Mouse (Mus musculus) limb, embryonic 12.5 days (tissue): ENCODE results near the gene Six3. TPM values are rescaled to one million over a fixed set of nuclear protein-coding genes. Genes with fewer than 3 reads are reported as not detected.

Source experiments
- ATAC-seq: fragments of 200-750 bp; cut with Nextera tagmentation; 2 replicates; pipeline ENCODE4 v1.8.0; 2017; ENCODE audit warnings: low read depth, moderate TSS enrichment; ENCODE audit not compliant: insufficient number of reproducible peaks, insufficient read depth, low FRiP score, low TSS enrichment
- H3K27ac ChIP-seq: fragments of 300-500 bp; sonication (generic); 2 replicates; pipeline ENCODE4 v1.5.1; 2016; ENCODE audit warnings: mild to moderate bottlenecking, moderate library complexity
- H3K27me3 ChIP-seq: fragments of 300-500 bp; sonication (generic); 2 replicates; pipeline ENCODE4 v1.6.1; 2016; ENCODE audit warnings: mild to moderate bottlenecking, moderate library complexity
- H3K36me3 ChIP-seq: fragments of 300-500 bp; sonication (generic); 2 replicates; pipeline ENCODE4 v1.6.1; 2016; ENCODE audit warnings: mild to moderate bottlenecking, moderate library complexity
- H3K4me1 ChIP-seq: fragments of 300-500 bp; sonication (generic); replicated peaks from 2 replicates; pipeline ENCODE4 v1.6.1; 2016
- H3K4me2 ChIP-seq: fragments of 300-500 bp; sonication (generic); 2 replicates; pipeline ENCODE4 v1.6.1; 2016; ENCODE audit warnings: mild to moderate bottlenecking, moderate library complexity
- H3K4me3 ChIP-seq: fragments of 300-500 bp; sonication (generic); replicated peaks from 2 replicates; pipeline ENCODE4 v1.5.1; 2016; ENCODE audit warnings: mild to moderate bottlenecking
- H3K9ac ChIP-seq: fragments of 300-500 bp; sonication (generic); replicated peaks from 2 replicates; pipeline ENCODE4 v1.6.1; 2016; ENCODE audit warnings: mild to moderate bottlenecking, moderate library complexity
- H3K9me3 ChIP-seq: fragments of 300-500 bp; sonication (generic); 2 replicates; pipeline ENCODE4 v1.6.1; 2016; ENCODE audit warnings: mild to moderate bottlenecking, moderate library complexity
- WGBS: fragments of 180-500 bp; shearing (Covaris S2); methylation state at CpG from one replicate; pipeline ENCODE4 v1.1.7; 2016; 5-methylcytosine and 5-hydroxymethylcytosine counted together
- polyA plus RNA-seq: library from polyadenylated mRNA; unstranded; fragments of >200 nt; fragmentation: Nextera tagmentation; extraction: Ambion mirVana; gene quantifications from 2 replicates; pipeline ENCODE4 v1.2.1, GENCODE M21; 2016

Six3 gene
- polyA plus RNA-seq, 1 experiment from 2014 or later, result not detected

- Histone ChIP-seq H3K4me1 (peaks cover 26% of the 10 kb centered on the region), H3K27me3 (peaks cover 98% of the 10 kb centered on the region), H3K9me3 (no peaks in the 10 kb centered on the region), H3K27ac (no peak overlapping the region), H3K4me3 (no peak overlapping the region), H3K4me2 (no peak overlapping the region), H3K9ac (no peak overlapping the region), H3K36me3 (no peaks in the 10 kb centered on the region)
- under 1% methylated on average over 31 of the region's 31 CpGs for WGBS
- no peak for ATAC-seq
Measured at GRCm38 (mm10) chr17:85612526-85613265, 712 bp upstream of the Six3 start.

DNA sequence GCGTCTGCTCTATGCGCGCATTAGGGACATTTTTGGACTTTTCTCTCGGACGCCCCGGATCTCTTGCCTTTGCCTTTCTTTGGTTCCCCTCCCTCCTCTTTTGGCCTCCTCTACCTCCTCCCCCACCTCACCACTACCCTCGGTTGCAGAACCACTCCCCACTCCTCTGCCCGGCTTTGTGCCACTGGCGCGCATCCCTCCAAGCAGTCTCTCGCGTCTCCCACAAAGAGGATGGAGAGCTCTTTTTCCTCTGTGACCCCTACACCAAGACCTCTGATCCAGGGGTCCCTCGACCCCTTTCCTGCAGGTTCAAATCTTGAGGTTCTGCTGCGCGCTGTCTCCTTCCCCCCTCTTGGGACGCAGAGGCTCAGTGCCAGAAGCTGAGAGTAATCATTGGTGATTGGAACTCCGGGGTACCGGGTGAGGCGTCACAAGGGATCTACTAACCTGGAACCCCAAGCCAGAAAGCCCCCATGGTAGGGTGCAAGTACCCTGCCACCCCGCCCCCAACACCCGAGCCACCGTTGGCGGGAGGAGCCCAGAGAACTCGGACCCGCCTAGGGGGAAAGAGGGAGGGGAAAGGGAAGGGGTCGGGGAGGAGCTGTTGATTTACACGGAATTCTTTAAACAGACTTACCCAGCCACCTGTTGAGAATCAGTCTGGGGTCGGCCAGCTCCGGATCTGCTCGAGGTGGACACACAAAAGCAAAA, 758 bp downstream of the Six3 start:
- 1% methylated on average over 30 of the region's 30 CpGs for WGBS
- no peak overlapping the region for H3K27ac ChIP-seq
- H3K27me3 ChIP-seq, result peaks cover 98% of the 10 kb centered on the region
- no peak overlapping the region for H3K4me2 ChIP-seq
- peaks cover 28% of the 10 kb centered on the region for H3K4me1 ChIP-seq
- H3K9me3 ChIP-seq, result no peaks in the 10 kb centered on the region
- H3K36me3 ChIP-seq, result no peaks in the 10 kb centered on the region
- 0 out of 2 replicates have a peak overlapping the region, but pooled peaks have one; percentile 23 for H3K4me3 ChIP-seq
- 0 out of 2 replicates have a peak overlapping the region, but pooled peaks have one; percentile 23 for H3K9ac ChIP-seq
- no peak for ATAC-seq

GRCm38 (mm10) chr17:85614722-85615331, 1.4 kb downstream of the Six3 start:
- peak overlapping the region; percentile 23; the same call in 1 of the 2 replicates for H3K9ac ChIP-seq
- peaks cover 28% of the 10 kb centered on the region for H3K4me1 ChIP-seq
- H3K27ac ChIP-seq, result no peak overlapping the region
- peak overlapping the region; percentile 44 for H3K4me2 ChIP-seq
- no peaks in the 10 kb centered on the region for H3K9me3 ChIP-seq
- H3K4me3 ChIP-seq, result peak overlapping the region; percentile 23; the same call in 1 of the 2 replicates
- WGBS, result under 1% methylated on average over 38 of the region's 38 CpGs
- H3K27me3 ChIP-seq, result peaks cover 98% of the 10 kb centered on the region
- no peak for ATAC-seq
- no peaks in the 10 kb centered on the region for H3K36me3 ChIP-seq

- WGBS, result under 1% methylated on average over 4 of the region's 4 CpGs
- no peak overlapping the region for H3K9ac ChIP-seq
- H3K36me3 ChIP-seq, result no peaks in the 10 kb centered on the region
- peaks cover 99% of the 10 kb centered on the region for H3K27me3 ChIP-seq
- H3K4me1 ChIP-seq, result peaks cover 28% of the 10 kb centered on the region
- no peak overlapping the region for H3K27ac ChIP-seq
- ATAC-seq, result no peak
- H3K9me3 ChIP-seq, result no peaks in the 10 kb centered on the region
- H3K4me2 ChIP-seq, result peak overlapping the region; percentile 44; the same call in 1 of the 2 replicates
- H3K4me3 ChIP-seq, result peak overlapping the region; percentile 23; the same call in 1 of the 2 replicates
Measured at GRCm38 (mm10) chr17:85615586-85615985, 2.2 kb downstream of the Six3 start.

DNA sequence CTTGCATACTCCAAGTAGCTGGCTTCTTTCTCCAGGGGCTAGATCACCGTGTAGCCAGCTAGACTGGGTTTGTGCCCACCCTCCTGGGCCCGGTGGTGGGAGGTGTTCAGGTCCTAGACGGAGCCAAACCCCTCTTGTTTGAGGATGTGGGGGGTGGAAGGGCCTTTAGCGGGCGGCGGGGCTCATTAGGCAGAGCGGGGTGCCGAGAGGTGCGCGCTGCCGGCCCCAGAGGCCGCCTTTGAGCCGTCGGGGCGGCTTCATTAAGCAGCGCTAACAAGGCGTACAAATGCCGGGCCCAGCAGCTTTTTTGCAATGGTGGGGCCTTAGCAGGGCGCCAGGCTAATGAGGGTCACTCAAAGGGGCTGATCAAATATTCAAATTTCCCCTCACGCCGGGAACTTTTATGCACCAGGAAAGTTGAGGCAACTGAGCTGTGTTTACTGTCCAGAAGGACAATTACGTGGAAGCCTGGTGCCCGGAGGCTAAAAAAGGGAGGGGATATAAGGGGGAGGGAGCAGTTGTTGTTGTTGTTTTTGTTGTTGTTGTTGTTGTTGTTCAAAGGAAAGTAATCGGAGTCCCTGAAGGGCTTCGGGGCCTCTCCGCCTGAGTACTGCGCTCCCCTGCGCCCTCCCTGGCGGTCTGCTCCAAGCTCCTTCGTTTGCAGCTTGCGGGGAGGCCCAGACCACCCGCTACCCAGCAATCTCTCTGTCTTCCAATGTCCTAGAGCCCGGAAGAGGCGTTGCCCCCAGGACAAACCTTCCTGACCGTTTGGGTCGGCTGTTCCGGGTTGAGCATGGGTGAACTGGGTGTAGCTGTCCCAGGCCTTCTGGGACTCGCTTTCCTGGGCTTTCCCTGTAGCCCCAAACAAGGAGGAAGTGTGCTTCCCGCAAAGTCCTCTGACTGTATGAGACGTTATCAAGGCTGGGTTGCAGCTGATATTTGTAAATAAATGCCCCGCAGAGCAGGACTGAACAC, 3.4 kb downstream of the Six3 start:
- H3K27ac ChIP-seq, result no peak overlapping the region

GRCm38 (mm10) chr17:85617566-85618358, 4.4 kb downstream of the Six3 start:
- H3K4me2 ChIP-seq, result peak overlapping the region; percentile 54
- no peaks in the 10 kb centered on the region for H3K36me3 ChIP-seq
- WGBS, result under 1% methylated on average over 36 of the region's 36 CpGs
- no peak overlapping the region for H3K27ac ChIP-seq
- ATAC-seq, result no peak
- peaks cover 43% of the 10 kb centered on the region for H3K4me1 ChIP-seq
- H3K27me3 ChIP-seq, result peaks cover 100% of the 10 kb centered on the region
- H3K9ac ChIP-seq, result no peak overlapping the region
- no peaks in the 10 kb centered on the region for H3K9me3 ChIP-seq
- peak overlapping the region; percentile 34 for H3K4me3 ChIP-seq

More for the DNA sequence above, 3.4 kb downstream of the Six3 start:
- peaks cover 100% of the 10 kb centered on the region for H3K27me3 ChIP-seq
- no peak for ATAC-seq
- under 1% methylated on average over 41 of the region's 41 CpGs for WGBS
- H3K36me3 ChIP-seq, result no peaks in the 10 kb centered on the region
- H3K4me3 ChIP-seq, result no peak overlapping the region
- H3K4me1 ChIP-seq, result peaks cover 40% of the 10 kb centered on the region
- H3K9ac ChIP-seq, result no peak overlapping the region
- H3K4me2 ChIP-seq, result no peak overlapping the region
- no peaks in the 10 kb centered on the region for H3K9me3 ChIP-seq

- H3K4me1 ChIP-seq, result peaks cover 45% of the 10 kb centered on the region
- H3K4me3 ChIP-seq, result peak overlapping the region; percentile 34
- no peak overlapping the region for H3K27ac ChIP-seq
- H3K9me3 ChIP-seq, result no peaks in the 10 kb centered on the region
- H3K36me3 ChIP-seq, result no peaks in the 10 kb centered on the region
- peaks cover 100% of the 10 kb centered on the region for H3K27me3 ChIP-seq
- ATAC-seq, result no peak
- no peak overlapping the region for H3K9ac ChIP-seq
- WGBS, result under 1% methylated on average over 34 of the region's 34 CpGs
- H3K4me2 ChIP-seq, result peak overlapping the region; percentile 54
Measured at GRCm38 (mm10) chr17:85618359-85619112, 5.1 kb downstream of the Six3 start.

GRCm38 (mm10) chr17:85619113-85620085, 6.0 kb downstream of the Six3 start:
- no peak overlapping the region for H3K9ac ChIP-seq
- 3% methylated on average over 20 of the region's 20 CpGs for WGBS
- H3K27ac ChIP-seq, result no peak overlapping the region
- peaks cover 44% of the 10 kb centered on the region for H3K4me1 ChIP-seq
- no peaks in the 10 kb centered on the region for H3K36me3 ChIP-seq
- no peaks in the 10 kb centered on the region for H3K9me3 ChIP-seq
- no peak overlapping the region for H3K4me2 ChIP-seq
- no peak overlapping the region for H3K4me3 ChIP-seq
- no peak for ATAC-seq
- peaks cover 98% of the 10 kb centered on the region for H3K27me3 ChIP-seq

- Histone ChIP-seq H3K9me3 (no peaks in the 10 kb centered on the region), H3K27ac (no peak overlapping the region), H3K4me2 (no peak overlapping the region), H3K4me3 (no peak overlapping the region), H3K27me3 (peaks cover 95% of the 10 kb centered on the region), H3K9ac (no peak overlapping the region), H3K4me1 (peaks cover 37% of the 10 kb centered on the region), H3K36me3 (no peaks in the 10 kb centered on the region)
- no peak for ATAC-seq
- 3% methylated on average over 6 of the region's 6 CpGs for WGBS
Measured at GRCm38 (mm10) chr17:85620086-85620481, 6.7 kb downstream of the Six3 start.
